Mouse (Mus musculus) spleen, adult 18-20 months (tissue): Measurements from ENCODE around the gene Serpina9.
"Not testable (repeated sequence)": the region's sequence is repeated elsewhere in the genome, so short reads cannot be mapped to it uniquely, and the experiment has no call there.

Source experiments
- DNase-seq, 2 experiments: peaks; one replicate each; pipeline ENCODE4 v3.0.0; 2022; ENCODE audit warnings: mixed read lengths in 2 of 2

Serpina9 gene

DNA sequence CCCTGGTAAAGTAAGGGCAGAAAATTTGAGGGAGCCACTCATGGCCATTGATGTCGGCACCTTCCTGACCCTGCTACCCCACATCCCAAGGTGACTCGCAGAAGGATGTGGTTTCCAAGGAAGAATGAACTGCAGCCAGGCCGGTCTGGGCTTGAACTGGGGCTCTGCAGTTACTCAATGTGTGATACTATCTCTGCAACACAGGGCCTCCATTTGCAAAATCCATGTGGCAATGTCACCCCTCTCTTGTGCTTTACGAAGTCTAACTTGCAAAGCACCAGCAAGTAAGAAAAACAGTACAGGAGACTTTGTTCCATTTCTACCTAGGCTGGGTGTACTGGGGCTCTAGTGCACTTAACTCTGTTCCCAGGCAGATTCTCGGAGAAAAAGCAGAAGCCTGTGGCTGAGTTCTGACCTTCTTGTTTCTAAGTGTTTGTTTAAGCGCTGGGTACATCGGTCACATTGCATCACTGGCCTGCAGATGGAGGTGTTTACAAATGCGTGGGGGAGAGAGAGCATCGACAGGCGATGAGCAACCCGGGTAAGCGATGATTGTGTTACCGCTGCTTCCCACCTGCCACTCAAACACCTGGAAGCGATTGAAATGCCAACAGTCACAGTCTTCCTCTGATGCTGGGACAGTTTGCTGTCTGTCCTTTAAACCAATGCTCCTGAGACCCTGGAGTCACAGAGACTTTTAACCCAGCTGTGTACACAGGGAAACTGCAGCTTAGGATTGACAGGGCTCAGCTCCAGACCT lies 24.6 kb downstream of the Serpina9 start:
- DNase-seq: no peak

DNA sequence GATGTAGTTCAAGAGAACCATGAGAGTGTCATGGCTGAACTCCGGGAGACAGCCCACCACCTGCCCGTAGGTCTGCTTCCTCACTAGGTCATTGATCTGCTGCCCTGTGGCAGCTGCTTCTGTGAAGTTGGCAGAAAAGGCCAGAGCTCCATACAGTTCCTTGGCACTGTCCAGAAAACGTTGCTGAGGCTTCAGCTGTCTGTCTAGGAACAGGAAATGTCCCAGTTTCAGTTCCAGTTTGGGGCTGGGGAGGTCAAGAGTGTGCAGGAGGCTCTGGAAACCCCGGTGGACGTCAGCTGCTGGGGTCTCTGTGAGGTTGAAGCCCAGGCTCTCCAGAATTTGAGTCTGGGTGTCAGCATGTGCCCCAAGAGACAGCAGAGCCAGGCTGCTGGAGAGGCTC lies 27.7 kb downstream of the Serpina9 start:
- no peak for DNase-seq

- DNase-seq: peak in 1 of 2 experiments; percentile 36
Observed at GRCm38 (mm10) chr12:103984935-103985334, 28.6 kb downstream of the Serpina9 start.

DNA sequence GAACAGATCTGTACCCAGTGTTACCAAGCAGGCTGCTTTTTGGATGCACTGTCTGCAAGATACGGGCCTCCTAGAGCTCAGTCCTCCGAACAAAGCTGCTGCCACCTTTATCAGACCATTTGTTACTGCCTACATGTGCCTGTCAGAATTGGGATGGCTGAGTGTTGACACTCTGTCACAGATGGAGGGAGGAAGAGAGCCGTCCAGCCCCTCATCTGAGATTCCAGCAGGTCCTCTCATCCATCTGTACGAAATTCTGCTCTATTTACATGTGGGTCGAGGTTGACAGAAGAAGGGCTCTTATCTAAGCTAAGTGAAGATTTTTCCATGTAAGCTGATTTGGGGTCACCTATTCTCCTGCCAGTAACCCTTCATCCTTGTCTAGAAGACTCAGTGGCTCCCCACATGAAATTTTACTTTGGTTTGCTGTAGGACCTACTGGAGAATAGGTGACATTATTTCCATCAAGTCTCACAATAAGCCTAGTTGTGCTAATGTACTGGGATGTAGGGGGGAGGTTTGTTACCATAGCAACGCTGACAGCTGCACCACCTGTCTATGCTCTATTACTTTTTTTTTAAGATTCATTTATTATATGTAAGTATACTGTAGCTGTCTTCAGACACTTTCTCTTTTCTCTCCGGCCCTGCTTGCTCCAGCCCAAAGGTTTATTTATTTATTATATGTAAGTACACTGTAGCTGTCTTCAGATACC lies 31.8 kb downstream of the Serpina9 start:
- DNase-seq: no peak

DNA sequence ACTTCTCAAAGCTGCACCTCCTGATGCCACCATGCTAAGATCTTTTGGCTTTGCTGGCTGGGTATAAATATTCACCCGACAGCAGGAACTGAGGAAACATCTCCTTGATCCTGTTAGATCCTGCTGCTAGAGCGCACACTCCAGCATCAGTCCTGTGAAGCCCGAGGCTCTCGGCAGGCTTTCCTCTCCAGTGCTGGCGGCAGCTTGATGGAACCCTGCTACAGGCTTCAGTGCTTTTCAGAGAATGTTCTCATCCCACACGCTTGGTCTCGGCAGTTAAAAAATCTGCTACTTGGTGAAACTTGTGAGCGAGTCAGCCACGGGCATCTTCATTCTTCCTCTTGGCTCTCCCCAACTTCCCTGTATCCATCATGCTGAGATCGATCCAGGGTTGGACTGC lies 35.3 kb downstream of the Serpina9 start:
- no peak for DNase-seq

DNA sequence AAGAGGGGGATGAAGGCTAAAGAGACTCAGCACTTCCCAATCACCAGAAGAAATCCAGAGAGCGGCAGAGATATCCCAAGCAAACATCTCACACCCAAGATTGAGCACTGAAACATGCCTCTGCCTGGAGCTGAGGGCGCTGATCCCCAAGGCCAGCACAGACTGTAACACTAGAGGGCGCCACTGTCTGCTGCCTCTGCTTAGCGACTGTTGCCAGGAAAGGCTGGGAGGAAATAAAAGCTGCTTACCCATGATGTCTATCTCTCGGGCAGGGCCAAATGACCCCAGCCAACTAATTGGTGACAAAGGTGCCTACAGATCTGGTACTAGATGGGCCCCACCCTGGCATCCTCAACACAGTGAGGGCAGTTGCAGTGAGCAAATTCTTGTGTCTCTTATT lies 35.7 kb downstream of the Serpina9 start:
- DNase-seq: no peak

GRCm38 (mm10) chr12:103977060-103977459 lies 36.5 kb downstream of the Serpina9 start:
- DNase-seq: no peak

GRCm38 (mm10) chr12:103971080-103971479 lies 42.5 kb downstream of the Serpina9 start:
- DNase-seq: no peak

- DNase-seq: no peak
Observed at GRCm38 (mm10) chr12:103969577-103970116, 43.9 kb downstream of the Serpina9 start.

- no peak for DNase-seq
Observed at GRCm38 (mm10) chr12:103966761-103967160, 46.8 kb downstream of the Serpina9 start.

- no peak for DNase-seq
Observed at GRCm38 (mm10) chr12:103963288-103963687, 50.3 kb downstream of the Serpina9 start.

DNA sequence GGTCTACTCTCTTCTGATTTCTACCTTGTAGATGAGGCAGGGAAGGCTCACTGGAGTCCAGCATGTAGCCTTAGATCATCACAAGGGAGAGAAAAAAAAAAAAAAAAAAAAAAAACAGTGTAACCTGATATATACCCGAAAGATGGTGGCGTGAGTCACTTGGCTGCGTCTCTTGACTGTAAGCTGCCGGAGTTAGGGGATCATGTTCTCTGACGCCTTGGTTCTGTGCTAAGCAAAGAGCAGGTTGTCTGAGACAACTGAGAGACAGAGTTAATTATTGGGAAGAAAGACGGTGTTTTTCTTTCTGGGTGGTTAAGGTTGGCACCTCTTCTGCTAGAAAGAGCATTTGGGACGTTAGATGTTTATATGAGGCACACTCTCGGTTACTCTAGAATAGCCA lies 50.7 kb downstream of the Serpina9 start:
- DNase-seq: no peak

DNA sequence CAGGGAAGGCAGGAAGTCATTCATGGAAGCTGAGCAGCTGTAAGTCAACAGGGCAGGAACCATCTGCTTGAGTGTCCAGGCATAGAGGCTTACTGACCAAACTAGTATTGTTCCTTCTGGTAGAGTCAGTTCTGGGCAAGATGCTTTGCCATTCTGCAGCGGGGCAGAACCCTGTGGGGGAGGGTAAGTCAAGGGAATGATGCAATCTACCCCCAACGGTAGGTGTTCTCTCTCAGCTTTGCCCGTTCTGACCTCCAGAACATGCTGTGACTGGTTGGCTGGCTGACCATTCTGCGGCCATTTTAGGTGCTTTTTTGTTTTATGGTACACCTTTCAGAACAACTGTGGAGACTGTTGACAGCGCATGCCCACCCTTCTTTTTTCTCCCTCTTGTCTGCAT lies 51.2 kb downstream of the Serpina9 start:
- no peak for DNase-seq

GRCm38 (mm10) chr12:103961716-103962115 lies 51.8 kb downstream of the Serpina9 start:
- no peak for DNase-seq

DNA sequence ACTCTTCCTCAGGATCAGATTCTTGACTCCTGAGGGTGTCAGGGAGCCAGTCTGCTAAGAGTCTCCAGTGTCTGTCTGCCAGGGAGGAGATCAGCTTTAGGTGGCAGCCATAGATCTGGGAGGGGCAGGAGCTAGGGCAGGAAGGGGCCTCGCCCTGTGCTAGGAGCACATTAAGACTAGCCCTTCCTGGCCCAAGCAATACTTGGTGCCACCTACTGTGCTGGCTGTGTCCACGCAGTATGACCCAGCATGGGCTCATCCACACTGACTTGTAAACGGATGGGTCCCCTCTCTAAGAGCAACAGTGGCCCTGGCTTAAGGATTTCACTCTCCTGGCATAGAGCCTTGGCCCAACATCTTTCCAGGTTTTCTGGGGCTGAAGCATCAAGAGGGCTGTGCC lies 54.8 kb downstream of the Serpina9 start, which contains the start of gene Serpina1e:
Gene Serpina1e, minus strand, starts transcription at position 178 of the 400 bp plus-strand sequence.
- no peak for DNase-seq

DNA sequence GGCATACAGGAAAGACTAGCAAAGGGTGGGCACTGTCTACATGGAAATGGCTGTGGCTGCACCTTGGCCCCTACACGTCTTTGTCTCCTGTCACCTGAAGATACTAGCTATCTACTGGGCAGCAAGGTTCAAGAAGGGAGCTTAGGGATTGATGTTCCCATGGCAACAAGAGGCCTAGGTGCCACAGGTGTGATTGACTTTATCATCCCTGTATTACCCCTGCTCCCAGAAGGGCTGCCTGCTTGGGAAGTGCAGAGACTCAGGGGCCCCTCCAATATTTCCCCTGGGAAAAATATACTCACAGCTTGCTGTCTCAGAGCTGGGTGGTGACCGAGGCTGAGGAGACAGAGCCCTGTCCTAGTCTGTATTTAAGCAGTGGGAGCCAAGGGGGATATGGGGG lies 57.0 kb downstream of the Serpina9 start:
- not testable (repeated sequence) for DNase-seq

DNA sequence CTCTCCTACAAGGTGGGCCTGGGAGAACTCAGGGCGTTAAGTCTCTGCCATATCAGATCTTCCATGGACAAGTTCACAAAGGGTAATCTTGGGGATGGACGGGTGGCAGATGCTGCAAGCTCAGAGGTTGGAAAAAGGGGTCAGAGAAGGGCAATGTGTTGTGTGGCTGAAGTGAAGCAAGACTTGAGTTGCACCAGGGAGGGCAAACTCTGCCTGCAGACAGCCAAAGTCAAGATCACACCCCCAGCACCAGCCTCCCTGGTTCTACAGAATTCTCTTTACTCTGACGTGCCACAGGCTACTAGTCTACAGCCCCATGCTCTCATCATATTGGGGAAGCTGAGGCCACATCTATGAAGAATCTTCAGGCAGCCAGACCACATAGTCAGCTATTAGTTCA lies 60.6 kb downstream of the Serpina9 start:
- not testable (repeated sequence) for DNase-seq

DNA sequence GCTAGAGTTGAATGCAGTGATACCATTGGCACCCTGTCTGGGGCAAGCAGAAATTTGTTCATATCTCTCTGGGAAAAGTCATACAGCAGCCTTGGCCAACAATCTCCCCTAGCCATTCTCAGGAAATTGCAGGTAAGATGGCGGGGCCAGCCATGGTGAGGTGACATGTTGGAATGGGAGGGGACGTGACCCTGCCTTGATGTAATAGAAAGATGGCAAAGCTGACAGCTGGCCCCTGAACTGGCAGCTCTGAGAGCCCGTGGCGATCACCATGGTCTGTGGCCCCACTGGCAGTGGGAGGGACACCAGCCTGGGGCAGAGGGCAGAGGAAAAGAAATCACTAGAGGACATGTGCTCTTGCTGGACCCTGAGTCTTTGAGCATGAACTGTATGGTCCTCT lies 67.3 kb downstream of the Serpina9 start:
- DNase-seq: no peak
